Mouse (Mus musculus): ENCODE measurements around the gene Cdkl1. TPM values are rescaled to one million over a fixed set of nuclear protein-coding genes. Genes with fewer than 3 reads are reported as not detected.

The Cdkl1 gene
- polyA plus RNA-seq, 1 experiment: 0.08 TPM

GRCm38 (mm10) chr12:69733923-69734322 lies 57.1 kb downstream of the Cdkl1 start:
- peaks cover 9% of the 10 kb centered on the region for H3K36me3 ChIP-seq (ENCODE audit: control insufficient read depth)
- no peaks in the 10 kb centered on the region for H3K9me3 ChIP-seq (ENCODE audit: control insufficient read depth, low read length)
- H3K4me3 ChIP-seq (replicated peaks): no peak overlapping the region
- no peaks in the 10 kb centered on the region for H3K27me3 ChIP-seq (ENCODE audit: control insufficient read depth)
- peaks cover 16% of the 10 kb centered on the region for H3K4me1 ChIP-seq (ENCODE audit: control insufficient read depth)
- no peak for TF ChIP-seq GATA1 (IDR thresholded peaks at IDR 0.05; ENCODE audit: low read length)

- H3K4me1 ChIP-seq (ENCODE audit: control insufficient read depth): peaks cover 16% of the 10 kb centered on the region
- H3K4me3 ChIP-seq (replicated peaks): no peak overlapping the region
- TF ChIP-seq TAL1 (IDR thresholded peaks at IDR 0.05; ENCODE audit: low read length) (no peak), GATA1 (IDR thresholded peaks at IDR 0.05; ENCODE audit: low read length) (no peak)
- no peaks in the 10 kb centered on the region for H3K27me3 ChIP-seq (ENCODE audit: control insufficient read depth)
- H3K9me3 ChIP-seq (ENCODE audit: control insufficient read depth, low read length): no peaks in the 10 kb centered on the region
- H3K36me3 ChIP-seq (ENCODE audit: control insufficient read depth): peaks cover 12% of the 10 kb centered on the region
Observed at GRCm38 (mm10) chr12:69733518-69733917, 57.5 kb downstream of the Cdkl1 start.

GRCm38 (mm10) chr12:69732221-69732620 lies 58.8 kb downstream of the Cdkl1 start:
- H3K27me3 ChIP-seq (ENCODE audit: control insufficient read depth): no peaks in the 10 kb centered on the region
- no peaks in the 10 kb centered on the region for H3K9me3 ChIP-seq (ENCODE audit: control insufficient read depth, low read length)
- TF ChIP-seq GATA1 (IDR thresholded peaks at IDR 0.05; ENCODE audit: low read length) (no peak), TAL1 (IDR thresholded peaks at IDR 0.05; ENCODE audit: low read length) (no peak)
- peaks cover 22% of the 10 kb centered on the region for H3K36me3 ChIP-seq (ENCODE audit: control insufficient read depth)
- no peak overlapping the region for H3K4me3 ChIP-seq (replicated peaks)
- peaks cover 18% of the 10 kb centered on the region for H3K4me1 ChIP-seq (ENCODE audit: control insufficient read depth)

GRCm38 (mm10) chr12:69730306-69730705 lies 60.8 kb downstream of the Cdkl1 start:
- H3K9me3 ChIP-seq (ENCODE audit: control insufficient read depth, low read length): no peaks in the 10 kb centered on the region
- no peak for TF ChIP-seq TAL1 (IDR thresholded peaks at IDR 0.05; ENCODE audit: low read length)
- TF ChIP-seq GATA1 (IDR thresholded peaks at IDR 0.05; ENCODE audit: low read length): no peak
- peaks cover 31% of the 10 kb centered on the region for H3K36me3 ChIP-seq (ENCODE audit: control insufficient read depth)

DNA sequence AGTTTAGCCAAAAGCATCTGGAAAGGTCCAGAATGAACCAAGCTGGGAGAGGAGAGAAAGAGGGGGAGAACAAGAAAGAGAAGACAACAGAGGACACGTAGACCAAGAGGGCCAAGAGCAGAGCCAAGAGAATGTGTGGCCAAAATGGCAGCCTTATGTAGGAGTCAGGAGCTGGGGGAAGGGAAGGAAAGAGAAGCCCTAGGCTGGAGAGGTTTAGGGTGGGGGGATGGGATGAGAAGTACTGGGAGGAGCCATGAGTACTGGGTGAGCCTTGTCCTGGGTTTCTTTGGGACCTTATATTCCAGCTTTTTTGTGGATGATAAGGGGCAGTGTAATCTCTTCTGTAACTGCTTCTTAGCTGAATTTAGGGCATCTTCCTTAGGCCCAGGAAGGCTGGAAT lies 61.8 kb downstream of the Cdkl1 start:
- Histone ChIP-seq H3K36me3 (ENCODE audit: control insufficient read depth) (peaks cover 31% of the 10 kb centered on the region), H3K27me3 (ENCODE audit: control insufficient read depth) (no peaks in the 10 kb centered on the region), H3K9me3 (ENCODE audit: control insufficient read depth, low read length) (no peaks in the 10 kb centered on the region), H3K4me1 (ENCODE audit: control insufficient read depth) (peaks cover 30% of the 10 kb centered on the region), H3K4me3 (replicated peaks) (no peak overlapping the region)
- TF ChIP-seq TAL1 (IDR thresholded peaks at IDR 0.05; ENCODE audit: low read length) (no peak), GATA1 (IDR thresholded peaks at IDR 0.05; ENCODE audit: low read length) (no peak)

More at GRCm38 (mm10) chr12:69730306-69730705, 60.8 kb downstream of the Cdkl1 start:
- no peaks in the 10 kb centered on the region for H3K27me3 ChIP-seq (ENCODE audit: control insufficient read depth)
- H3K4me3 ChIP-seq (replicated peaks): no peak overlapping the region
- H3K4me1 ChIP-seq (ENCODE audit: control insufficient read depth): peaks cover 26% of the 10 kb centered on the region

DNA sequence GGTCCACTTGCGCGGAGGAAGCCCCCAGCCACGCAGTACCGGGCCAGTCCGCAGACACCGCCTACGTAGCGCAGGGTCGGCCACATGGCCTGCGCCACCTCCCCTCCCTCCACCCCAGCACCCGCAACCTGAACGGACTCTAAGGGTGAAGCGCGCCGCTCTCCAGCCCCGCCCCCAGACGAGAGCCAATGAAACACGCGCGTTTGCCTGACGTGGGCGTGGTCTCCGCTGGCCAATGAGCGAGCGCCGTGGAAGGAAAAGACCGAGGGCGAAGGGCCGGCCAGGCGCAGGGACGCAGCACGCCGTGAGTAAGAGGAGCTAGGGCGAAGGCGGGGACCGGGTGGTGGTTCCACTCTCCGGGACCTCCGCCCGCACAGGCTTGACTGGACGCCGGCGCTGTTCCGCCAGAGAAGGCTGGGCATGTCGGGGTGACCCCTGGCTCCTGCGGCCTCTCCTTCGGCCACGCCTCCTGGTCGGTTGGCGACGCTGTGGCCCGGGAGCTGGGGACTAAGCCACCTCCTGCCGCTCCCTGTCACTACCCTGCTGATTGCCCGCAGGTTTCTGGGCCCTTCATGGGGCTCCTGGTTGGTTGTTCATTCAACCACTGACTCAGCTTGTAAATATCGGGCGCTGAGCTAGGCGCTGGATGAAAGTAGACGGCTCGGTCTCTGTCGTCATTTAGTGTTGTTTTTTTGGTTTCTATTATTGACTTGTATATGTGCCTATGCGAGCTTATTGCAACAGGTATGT lies 66.2 kb downstream of the Cdkl1 start, which contains the start of the genes L2hgdh and Atp5s:
TSS of gene L2hgdh (minus strand) at position 163 of the 750 bp plus-strand sequence.
TSS of gene Atp5s (plus strand) at position 240 of the 750 bp plus-strand sequence.
- Histone ChIP-seq H3K9me3 (ENCODE audit: control insufficient read depth, low read length) (peaks cover 1% of the 10 kb centered on the region), H3K4me3 (replicated peaks) (peak within 1 kb of the TSS; percentile 86), H3K4me1 (ENCODE audit: control insufficient read depth) (peaks cover 39% of the 10 kb centered on the region), H3K36me3 (ENCODE audit: control insufficient read depth) (peaks cover 41% of the 10 kb centered on the region), H3K27me3 (ENCODE audit: control insufficient read depth) (no peaks in the 10 kb centered on the region)
- TF ChIP-seq TAL1 (IDR thresholded peaks at IDR 0.05; ENCODE audit: low read length) (no peak), GATA1 (IDR thresholded peaks at IDR 0.05; ENCODE audit: low read length) (no peak)

DNA sequence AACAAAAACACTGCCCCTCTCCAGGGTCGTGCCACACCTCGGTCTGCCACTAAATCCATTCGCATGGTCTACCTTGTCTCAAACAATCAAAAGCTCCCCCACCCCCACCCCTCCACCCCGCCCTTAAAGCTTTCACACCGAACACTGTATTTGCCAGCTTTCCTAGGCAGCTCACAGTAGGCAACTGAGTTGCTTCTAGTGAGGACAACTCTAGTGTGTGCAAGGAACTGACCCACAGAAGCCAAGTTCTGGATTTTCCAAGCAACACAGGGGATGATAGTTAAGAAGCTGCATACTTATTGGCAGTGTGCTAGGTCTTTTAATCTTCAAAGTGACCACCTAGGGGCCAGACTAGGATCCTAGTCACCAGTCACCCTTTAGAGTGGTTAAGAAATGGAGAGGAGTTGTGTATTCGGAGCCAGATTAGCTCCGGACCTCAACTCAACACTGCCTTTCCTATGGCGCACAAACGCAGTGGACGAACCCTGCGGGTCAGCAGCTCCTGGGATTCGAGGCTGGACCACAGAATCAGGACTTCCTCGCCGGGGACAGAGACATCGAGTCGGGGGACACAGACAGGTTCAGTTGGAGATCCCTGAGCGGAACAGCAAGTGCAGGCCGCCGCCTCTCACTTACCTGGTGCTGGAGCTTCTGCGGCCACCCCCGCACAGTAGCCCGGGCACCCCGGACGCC lies 66.9 kb downstream of the Cdkl1 start:
- H3K36me3 ChIP-seq (ENCODE audit: control insufficient read depth): peaks cover 44% of the 10 kb centered on the region
- TF ChIP-seq TAL1 (IDR thresholded peaks at IDR 0.05; ENCODE audit: low read length): no peak
- no peak for TF ChIP-seq GATA1 (IDR thresholded peaks at IDR 0.05; ENCODE audit: low read length)

DNA sequence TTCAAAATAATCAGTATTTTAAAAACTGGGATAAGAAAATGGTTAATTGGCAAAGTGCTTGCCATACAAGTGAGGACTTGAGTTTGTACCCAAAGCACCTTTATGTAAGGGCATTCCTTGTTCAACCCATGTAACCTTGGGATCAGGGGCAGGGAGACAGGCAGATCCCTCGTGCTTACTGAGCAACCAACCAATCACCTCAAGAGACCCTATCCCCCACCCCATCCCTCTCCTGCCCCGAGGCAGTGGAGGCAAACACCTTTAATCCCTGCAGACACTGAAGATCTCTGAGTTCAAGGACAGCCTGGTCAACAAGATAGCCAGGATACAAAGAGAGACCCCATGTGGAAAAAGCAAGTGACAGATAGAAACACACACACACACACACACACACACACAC lies 67.7 kb downstream of the Cdkl1 start:
- Histone ChIP-seq H3K27me3 (ENCODE audit: control insufficient read depth) (peaks cover 3% of the 10 kb centered on the region; the same call in 1 of the 2 replicates), H3K36me3 (ENCODE audit: control insufficient read depth) (peaks cover 45% of the 10 kb centered on the region), H3K4me1 (ENCODE audit: control insufficient read depth) (peaks cover 39% of the 10 kb centered on the region), H3K4me3 (replicated peaks) (peak overlapping the region; percentile 86), H3K9me3 (ENCODE audit: control insufficient read depth, low read length) (peaks cover 16% of the 10 kb centered on the region)
- TF ChIP-seq TAL1 (IDR thresholded peaks at IDR 0.05; ENCODE audit: low read length) (no peak), GATA1 (IDR thresholded peaks at IDR 0.05; ENCODE audit: low read length) (no peak)

More for the DNA sequence above, 66.9 kb downstream of the Cdkl1 start:
- peaks cover 2% of the 10 kb centered on the region; the same call in 1 of the 2 replicates for H3K27me3 ChIP-seq (ENCODE audit: control insufficient read depth)
- H3K4me1 ChIP-seq (ENCODE audit: control insufficient read depth): peaks cover 39% of the 10 kb centered on the region
- H3K4me3 ChIP-seq (replicated peaks): peak overlapping the region; percentile 86
- peaks cover 8% of the 10 kb centered on the region for H3K9me3 ChIP-seq (ENCODE audit: control insufficient read depth, low read length)

- peaks cover 46% of the 10 kb centered on the region for H3K36me3 ChIP-seq (ENCODE audit: control insufficient read depth)
- H3K4me3 ChIP-seq (replicated peaks): no peak overlapping the region
- H3K27me3 ChIP-seq (ENCODE audit: control insufficient read depth): peaks cover 3% of the 10 kb centered on the region; the same call in 1 of the 2 replicates
- H3K4me1 ChIP-seq (ENCODE audit: control insufficient read depth): peaks cover 39% of the 10 kb centered on the region
- TF ChIP-seq TAL1 (IDR thresholded peaks at IDR 0.05; ENCODE audit: low read length) (no peak), GATA1 (IDR thresholded peaks at IDR 0.05; ENCODE audit: low read length) (no peak)
- peaks cover 19% of the 10 kb centered on the region for H3K9me3 ChIP-seq (ENCODE audit: control insufficient read depth, low read length)
Observed at GRCm38 (mm10) chr12:69722857-69723256, 68.2 kb downstream of the Cdkl1 start.

Data from erythroblast, embryonic 14.5 days (primary cell).